Mouse (Mus musculus): Measurements from ENCODE around the gene Trim52.

GRCm38 (mm10) chr14:106180616-106181015, 74.6 kb downstream of the Trim52 start:
- TF ChIP-seq EP300 (IDR thresholded peaks at IDR 0.05; ENCODE audit: low read depth), result no peak
- TF ChIP-seq CTCF (IDR thresholded peaks at IDR 0.05; ENCODE audit: low read depth), result no peak

Data from liver, postnatal 0 days (tissue).